Mouse (Mus musculus) thymus, postnatal 10 days (tissue): ENCODE measurements around the gene Trafd1.
"Not testable (repeated sequence)": the region's sequence is repeated elsewhere in the genome, so short reads cannot be mapped to it uniquely, and the experiment has no call there.

Experiments
- DNase-seq, 2 experiments: peaks; one replicate each; pipeline ENCODE4 v3.0.0; 2021; ENCODE audit warnings: low spot score in 2 of 2

The Trafd1 gene

DNA sequence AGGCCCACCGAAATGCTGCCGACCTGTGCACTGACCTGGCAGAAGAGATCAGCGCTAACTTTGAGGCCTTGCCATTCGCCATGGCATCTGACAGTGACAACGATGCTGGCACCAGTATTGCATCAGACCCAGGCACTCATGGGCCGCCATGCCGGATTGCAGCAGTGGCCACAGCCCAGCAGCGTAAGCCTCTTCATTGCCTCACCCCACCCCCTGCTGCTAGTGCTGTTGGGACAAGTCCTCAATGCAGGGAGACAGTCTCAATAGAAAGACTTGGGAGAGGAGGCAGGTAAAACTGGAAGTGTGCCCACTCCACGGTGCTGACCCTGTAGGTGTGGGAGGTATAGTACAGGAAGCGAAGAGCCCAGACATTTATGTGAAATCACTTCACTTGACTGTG, 53.7 kb downstream of the Trafd1 start:
- DNase-seq = no peak

- not testable (repeated sequence) for DNase-seq
These were observed 55.1 kb downstream of the Trafd1 start for GRCm38 (mm10) chr5:121330154-121330816.

DNA sequence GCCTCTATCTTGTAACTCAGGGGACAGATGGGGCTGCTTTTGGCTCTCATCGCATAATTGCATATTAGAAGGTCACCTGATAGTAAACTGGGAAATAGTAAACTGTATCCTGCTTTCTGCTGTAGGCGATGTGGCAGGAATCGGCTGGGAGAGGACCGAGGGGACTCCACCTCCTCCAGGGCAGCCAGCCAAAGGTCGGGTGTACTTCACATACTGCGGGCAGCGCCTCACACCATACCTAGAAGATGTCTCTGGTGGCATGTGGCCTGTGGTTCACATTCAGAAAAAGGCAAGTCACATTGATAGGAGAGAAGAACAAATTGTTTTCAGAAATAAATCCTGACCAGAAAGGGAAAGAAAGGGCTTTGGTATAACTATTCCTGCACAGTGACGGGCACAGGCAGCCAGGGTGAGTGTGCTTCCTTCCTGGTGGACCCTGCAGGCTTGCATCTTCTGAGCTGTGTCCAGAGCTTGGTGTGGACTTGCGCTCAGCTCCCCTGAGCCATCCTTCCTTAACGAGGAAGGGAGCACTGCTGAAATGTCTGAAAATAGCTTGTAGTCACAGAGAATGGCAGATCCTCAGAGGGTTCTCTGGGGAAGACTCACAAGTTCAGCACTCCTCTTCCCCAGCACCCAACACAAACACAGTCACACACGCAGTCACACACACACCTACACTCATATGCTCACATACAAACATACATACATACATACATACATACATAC, 55.9 kb downstream of the Trafd1 start:
- no peak for DNase-seq

DNA sequence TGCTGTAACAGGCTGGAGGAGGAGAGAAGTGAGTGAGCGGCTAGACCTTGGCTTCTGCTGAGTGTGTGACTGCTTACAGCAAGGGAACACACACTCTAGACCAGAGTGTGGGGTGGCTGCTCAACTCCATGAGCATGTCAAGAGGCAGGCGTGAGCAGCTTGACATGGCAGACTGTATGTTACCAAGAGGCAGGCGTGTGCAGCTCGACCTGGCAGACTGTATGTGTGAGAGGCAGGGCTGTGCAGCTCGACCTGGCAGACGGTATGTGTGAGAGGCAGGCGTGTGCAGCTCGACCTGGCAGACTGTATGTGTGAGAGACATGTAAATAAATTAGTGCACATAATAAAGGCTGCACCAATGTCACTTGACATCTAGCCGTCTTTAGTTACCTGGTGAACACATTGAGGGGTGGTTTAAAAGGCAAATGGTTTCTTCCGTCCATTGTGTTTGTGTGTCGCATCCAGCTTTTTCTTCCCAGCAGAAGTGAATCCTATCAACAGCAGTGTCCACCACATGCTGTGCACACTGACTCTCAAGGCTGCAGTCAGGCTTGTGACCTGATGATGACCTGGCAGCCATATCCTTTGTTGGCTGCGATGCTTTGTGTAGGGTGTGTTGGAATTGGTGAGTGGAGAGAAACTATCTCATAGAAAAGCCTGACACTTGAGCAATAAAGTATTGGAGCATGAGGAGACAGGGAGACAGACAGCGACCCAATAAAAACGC, 59.2 kb downstream of the Trafd1 start:
- no peak for DNase-seq
